Mouse (Mus musculus) E14TG2a.4 (cell line): ENCODE measurements around the gene Tfb1m.

ENCODE experiments used
- CTCF ChIP-seq: conservative IDR thresholded peaks from 2 replicates; pipeline ENCODE4 v1.5.1; 2014; ENCODE audit warnings: low read length
- POU5F1 ChIP-seq: IDR thresholded peaks from 2 replicates; pipeline ENCODE4 v1.6.1; 2014; ENCODE audit warnings: low read length, borderline replicate concordance

DNA sequence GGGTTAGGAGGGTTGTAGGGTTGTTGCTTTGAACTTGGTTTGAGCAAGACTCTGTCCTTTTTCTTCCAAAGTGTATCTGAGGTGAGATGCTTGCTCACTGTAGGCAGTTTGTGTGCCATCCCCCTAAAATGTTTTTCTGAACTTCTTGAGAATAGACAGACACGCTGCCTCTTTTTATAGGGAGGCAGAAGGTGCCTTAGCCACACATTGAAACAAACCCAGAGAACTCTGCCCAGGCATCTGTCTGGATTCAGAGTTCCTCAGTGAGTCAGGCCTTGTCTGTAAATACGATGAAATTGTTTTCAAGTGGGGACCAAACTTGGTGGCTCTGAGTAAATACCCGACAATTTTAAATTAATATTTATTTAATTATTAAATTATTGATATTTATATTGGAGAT, 59.0 kb downstream of the Tfb1m start:
- TF ChIP-seq CTCF: no peak
- no peak for TF ChIP-seq POU5F1
